Mouse (Mus musculus) bone marrow macrophage, adult 2 months (primary cell): ENCODE data around the gene Grip1. TPM values are rescaled to one million over a fixed set of nuclear protein-coding genes. Genes with fewer than 3 reads are reported as not detected.

Experiments
- H3K27ac ChIP-seq: 2 replicates; pipeline ENCODE4 v1.5.1; 2012; ENCODE audit warnings: low read depth, low read length; ENCODE audit not compliant: insufficient read depth
- H3K4me1 ChIP-seq: 2 replicates; pipeline ENCODE4 v1.6.1; 2012; ENCODE audit warnings: low read length; ENCODE audit not compliant: control insufficient read depth, insufficient read depth
- H3K4me3 ChIP-seq: 2 replicates; pipeline ENCODE4 v1.5.1; 2012; ENCODE audit warnings: mild to moderate bottlenecking, low read length, moderate library complexity; ENCODE audit not compliant: insufficient read depth
- CTCF ChIP-seq: IDR thresholded peaks from 2 replicates; pipeline ENCODE4 v1.5.1; 2012; ENCODE audit warnings: low read depth, mild to moderate bottlenecking, low read length, moderate library complexity
- POLR2A ChIP-seq: IDR thresholded peaks from 2 replicates; pipeline ENCODE4 v1.6.1; 2012; ENCODE audit warnings: mild to moderate bottlenecking, low read depth, low read length, borderline replicate concordance
- polyA plus RNA-seq: library from polyadenylated mRNA; stranded (reverse); fragments of >200 nt; gene quantifications from 2 replicates; pipeline ENCODE4 v1.2.4, GENCODE M21; 2012; ENCODE audit not compliant: missing spikeins, insufficient read depth, insufficient read length

The Grip1 gene
- polyA plus RNA-seq, 1 experiment: not detected

DNA sequence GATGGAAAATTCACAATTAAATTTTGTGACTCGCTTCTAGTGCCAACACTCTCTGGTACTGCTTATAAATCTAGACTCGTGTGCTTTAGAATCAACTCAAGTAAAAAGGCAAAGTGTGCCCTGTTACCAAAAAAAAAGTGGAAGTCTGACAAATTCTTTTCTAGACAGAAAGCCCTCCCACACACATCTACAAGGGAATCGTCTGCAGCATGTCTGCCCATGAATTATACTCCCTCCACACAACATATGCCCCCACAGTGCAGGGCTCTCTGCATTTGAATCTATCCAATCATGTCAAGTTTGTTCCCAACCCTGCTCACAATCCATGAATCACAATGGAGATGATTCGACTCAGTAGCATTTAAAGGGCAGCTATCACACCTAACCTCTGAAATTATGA, 380.5 kb downstream of the Grip1 start:
- Histone ChIP-seq H3K27ac (no peak overlapping the region), H3K4me1 (no peaks in the 10 kb centered on the region), H3K4me3 (no peak overlapping the region)
- TF ChIP-seq POLR2A: no peak

- Histone ChIP-seq H3K4me3 (no peak overlapping the region), H3K27ac (no peak overlapping the region), H3K4me1 (no peaks in the 10 kb centered on the region)
- TF ChIP-seq CTCF (no peak), POLR2A (no peak)
Observed at GRCm38 (mm10) chr10:119839645-119840044, 386.0 kb downstream of the Grip1 start.

DNA sequence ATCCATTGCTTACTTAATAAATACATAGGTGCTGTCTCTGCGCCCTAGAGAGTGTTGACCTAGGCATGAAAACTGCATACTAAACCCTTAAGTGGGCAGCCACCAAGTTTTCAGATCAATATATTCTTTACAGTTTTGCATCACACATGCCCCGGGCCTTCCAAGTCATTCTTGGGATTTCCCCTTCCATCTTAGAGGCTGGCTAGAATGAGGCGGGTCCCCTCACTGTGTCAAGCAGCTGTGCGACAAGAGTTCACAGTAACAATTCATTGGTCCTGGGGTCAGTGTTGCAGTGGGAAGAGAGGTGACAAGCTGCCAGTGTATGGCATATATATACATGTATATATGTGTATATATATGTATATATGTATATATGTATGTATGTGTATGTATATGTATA, 388.4 kb downstream of the Grip1 start:
- Histone ChIP-seq H3K4me1 (no peaks in the 10 kb centered on the region), H3K4me3 (no peak overlapping the region), H3K27ac (no peak overlapping the region)
- TF ChIP-seq POLR2A (no peak), CTCF (no peak)

DNA sequence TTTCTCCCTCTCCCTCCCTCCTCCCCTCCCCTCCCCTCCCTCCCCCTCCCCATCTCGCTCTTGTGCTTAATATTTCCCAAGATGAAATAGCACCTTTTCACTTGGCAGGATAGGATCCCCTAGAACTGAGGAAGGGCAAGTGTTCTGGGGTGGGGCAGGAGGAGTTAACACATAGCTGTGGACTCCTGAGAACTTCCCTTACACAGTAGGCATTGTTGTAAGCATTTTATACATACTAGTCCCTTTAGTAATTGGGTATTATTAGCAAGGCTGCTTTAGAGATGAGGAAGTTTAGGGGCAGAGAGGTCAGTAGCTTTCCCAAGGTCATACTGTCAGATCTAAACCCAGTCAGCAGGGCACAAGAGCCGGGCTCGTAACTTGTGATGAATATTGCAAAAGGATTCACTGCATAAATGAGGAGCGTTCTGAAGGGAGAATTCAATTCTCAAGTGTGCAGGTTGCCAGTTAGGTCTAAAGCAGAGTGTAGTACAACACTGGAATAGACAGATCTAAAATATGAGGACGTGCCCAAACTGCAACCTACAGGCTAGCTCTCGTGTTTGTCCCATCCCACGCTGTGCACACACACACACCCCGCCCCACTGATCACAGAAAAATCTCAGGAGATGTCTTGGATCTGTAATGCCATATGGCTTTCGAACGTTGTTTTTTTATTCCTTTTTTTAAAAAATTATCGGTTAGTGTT, 392.2 kb downstream of the Grip1 start:
- no peak overlapping the region for H3K4me3 ChIP-seq
- H3K27ac ChIP-seq: no peak overlapping the region
- TF ChIP-seq POLR2A (no peak), CTCF (no peak)
- H3K4me1 ChIP-seq: no peaks in the 10 kb centered on the region

DNA sequence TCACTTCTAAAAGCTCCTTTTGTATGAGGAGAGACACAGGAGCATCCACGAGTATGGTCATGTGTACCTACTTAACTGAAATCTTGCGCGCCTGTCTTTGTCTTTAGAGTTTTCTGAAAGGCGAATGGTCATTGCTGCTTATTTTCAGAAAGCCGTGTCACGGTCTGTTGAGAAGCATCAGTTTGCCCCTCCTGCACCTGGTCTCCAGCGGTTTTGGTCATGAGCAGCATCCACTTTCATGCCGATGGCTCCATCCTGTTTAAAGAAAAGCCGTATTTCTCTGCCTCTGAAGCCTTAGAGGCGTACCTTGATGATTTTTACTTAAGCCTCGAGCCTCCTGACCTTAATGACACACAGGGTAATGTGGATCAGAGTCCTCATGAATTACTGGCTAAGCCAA, 398.0 kb downstream of the Grip1 start:
- Histone ChIP-seq H3K4me3 (no peak overlapping the region), H3K27ac (no peak overlapping the region)
- TF ChIP-seq POLR2A (no peak), CTCF (no peak)

DNA sequence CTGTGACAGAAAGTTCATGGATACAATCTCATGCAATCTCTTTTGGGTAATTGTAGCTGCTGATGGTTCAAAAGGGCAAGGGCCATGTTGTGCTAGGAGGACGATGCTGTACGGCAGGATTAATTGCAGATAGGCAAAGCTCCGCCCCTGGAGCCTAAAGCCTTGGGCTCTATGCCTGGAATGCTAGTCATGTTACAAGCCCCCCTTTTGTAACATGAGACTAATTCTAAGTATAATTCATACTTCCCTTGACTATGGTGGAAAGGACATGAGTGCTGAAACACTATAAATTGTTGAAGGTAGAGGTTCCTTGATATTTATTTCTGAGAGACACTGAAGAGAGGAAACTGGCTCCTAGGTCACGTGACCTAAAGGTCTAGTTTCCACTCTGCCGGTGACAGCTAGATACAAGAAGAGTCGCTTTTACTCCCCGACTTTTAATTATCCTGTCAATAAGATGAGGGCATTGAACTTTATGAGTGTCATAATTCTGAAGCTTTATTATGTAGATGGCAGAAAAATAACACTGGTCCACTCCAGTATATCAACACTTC, 399.0 kb downstream of the Grip1 start:
- TF ChIP-seq POLR2A: no peak
- TF ChIP-seq CTCF: no peak
- Histone ChIP-seq H3K4me3 (no peak overlapping the region), H3K4me1 (no peaks in the 10 kb centered on the region), H3K27ac (no peak overlapping the region)

More for the DNA sequence above, 398.0 kb downstream of the Grip1 start:
- H3K4me1 ChIP-seq: no peaks in the 10 kb centered on the region

DNA sequence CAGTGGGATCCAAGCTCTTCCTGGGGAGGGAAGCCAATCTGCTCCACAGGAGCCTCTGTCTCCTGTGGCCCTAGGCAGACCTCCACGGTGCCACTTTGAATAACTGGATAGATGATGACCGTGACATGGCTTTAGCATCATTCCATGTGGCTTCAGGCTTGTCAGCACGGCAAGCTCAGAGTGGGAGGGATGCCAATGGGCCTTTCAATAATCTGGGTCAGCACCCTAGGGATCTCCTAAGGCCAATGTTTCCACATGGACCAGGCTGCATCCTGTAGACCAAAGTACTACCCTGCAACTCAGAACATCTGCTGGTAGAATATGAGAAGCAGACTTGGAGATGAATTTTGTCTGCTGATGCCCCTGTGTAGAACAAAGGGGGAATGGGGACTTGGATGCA, 414.1 kb downstream of the Grip1 start:
- H3K27ac ChIP-seq: no peak overlapping the region
- H3K4me3 ChIP-seq: no peak overlapping the region
- H3K4me1 ChIP-seq: no peaks in the 10 kb centered on the region
- no peak for TF ChIP-seq CTCF
- TF ChIP-seq POLR2A: no peak

DNA sequence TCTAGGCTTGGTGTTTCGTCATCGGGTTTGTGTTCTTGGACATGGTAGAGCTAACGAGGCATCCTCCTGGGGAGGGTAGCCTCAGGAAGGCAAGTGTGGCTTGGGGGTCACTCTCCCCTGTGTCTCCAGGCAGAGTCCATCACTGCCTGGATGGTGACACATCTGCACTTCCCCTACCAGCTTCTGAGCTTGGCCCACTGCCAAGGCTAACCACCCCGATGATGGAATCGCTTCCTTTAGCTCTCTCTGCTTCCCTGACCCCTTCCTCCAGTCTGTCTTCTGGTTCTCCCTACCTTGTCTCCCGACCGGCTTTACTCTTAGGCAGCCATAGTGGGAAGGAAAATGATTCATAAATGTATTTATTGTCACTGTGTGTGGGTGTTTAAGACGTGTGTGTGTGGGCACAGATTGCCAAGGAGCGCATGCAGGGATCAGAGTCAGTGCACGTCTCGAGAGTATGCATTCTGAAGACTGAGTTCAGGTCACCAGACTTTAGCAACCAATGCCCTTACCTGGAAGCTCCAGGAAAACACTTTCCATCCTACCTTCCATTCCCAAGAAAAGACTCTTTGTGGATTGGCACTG, 415.5 kb downstream of the Grip1 start:
- TF ChIP-seq CTCF (no peak), POLR2A (no peak)
- Histone ChIP-seq H3K4me1 (no peaks in the 10 kb centered on the region), H3K4me3 (no peak overlapping the region), H3K27ac (no peak overlapping the region)

DNA sequence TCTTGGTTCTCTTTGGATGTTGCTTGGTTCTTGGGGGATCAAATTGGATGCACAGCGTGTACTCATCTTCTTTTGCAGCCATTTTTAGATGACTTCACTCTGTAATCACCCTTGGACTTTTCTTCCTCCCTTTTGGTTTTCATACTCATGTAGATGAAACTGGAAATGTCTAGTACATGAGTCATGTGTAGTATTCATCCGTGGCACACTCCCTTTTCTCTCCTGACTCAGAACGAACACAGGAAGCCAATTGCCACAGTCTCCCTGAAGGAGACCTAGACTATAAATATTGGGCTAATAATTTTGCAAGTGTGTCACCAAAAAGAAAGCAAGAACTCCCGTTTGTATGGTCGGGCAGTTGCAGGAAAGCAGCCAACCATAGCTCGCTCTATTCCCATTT, 423.1 kb downstream of the Grip1 start:
- no peak overlapping the region for H3K27ac ChIP-seq
- H3K4me3 ChIP-seq: no peak overlapping the region
- H3K4me1 ChIP-seq: no peaks in the 10 kb centered on the region
- no peak for TF ChIP-seq POLR2A

DNA sequence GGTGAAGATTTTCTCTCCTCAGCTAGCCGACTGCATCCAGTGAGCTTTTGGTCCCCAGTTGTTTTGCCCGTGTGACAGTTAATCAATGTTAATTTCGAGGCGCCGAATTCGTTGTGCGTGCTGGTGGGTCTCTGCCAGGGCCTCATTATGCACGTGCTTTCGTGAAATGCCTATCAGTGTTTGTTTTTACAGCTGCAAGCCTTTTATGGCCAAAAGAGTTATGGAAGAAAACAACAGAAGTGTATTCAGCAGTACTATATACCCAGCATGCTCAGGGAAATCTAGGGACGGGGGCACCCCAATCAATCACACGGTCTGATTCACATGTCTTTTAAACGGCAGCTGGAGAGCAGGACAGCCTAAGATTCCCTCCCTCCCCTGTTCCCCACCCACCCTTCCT, 424.7 kb downstream of the Grip1 start:
- H3K4me1 ChIP-seq: no peaks in the 10 kb centered on the region
- TF ChIP-seq CTCF (no peak), POLR2A (no peak)
- H3K27ac ChIP-seq: no peak overlapping the region
- no peak overlapping the region for H3K4me3 ChIP-seq

GRCm38 (mm10) chr10:119884591-119884990, 431.0 kb downstream of the Grip1 start:
- H3K4me3 ChIP-seq: no peak overlapping the region
- no peak for TF ChIP-seq POLR2A
- TF ChIP-seq CTCF: no peak
- H3K27ac ChIP-seq: no peak overlapping the region
- no peaks in the 10 kb centered on the region for H3K4me1 ChIP-seq

DNA sequence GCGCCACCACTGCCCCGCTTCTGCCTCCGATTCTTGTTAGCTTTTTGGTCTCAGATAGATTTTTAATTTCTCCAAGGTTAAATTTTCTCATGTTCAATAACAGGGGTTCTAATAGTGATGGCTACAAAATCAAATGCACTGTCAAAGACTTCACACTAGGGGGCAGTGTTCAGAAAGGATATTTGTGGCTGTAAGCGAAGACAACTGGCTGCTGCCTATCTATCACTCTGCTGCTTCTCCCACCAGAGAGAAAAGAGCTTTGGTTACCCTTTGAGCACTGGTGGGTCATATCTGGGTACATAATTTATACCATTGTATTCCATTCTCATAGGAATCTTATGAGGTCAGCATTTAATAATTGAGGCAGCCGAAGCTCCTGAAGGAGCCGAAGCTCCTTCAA, 431.9 kb downstream of the Grip1 start:
- no peak overlapping the region for H3K4me3 ChIP-seq
- TF ChIP-seq POLR2A (no peak), CTCF (no peak)
- no peak overlapping the region for H3K27ac ChIP-seq
- no peaks in the 10 kb centered on the region for H3K4me1 ChIP-seq
